Mouse (Mus musculus) neutrophil, adult 5-6 weeks (primary cell): ENCODE results near the gene Zfp462. TPM values are rescaled to one million over a fixed set of nuclear protein-coding genes. Genes with fewer than 3 reads are reported as not detected.

ENCODE experiments used
- ATAC-seq: fragments of 151-379, 151-347 bp; 2 replicates; pipeline ENCODE4 v1.8.0; 2017; ENCODE audit warnings: mild to moderate bottlenecking, moderate TSS enrichment; ENCODE audit not compliant: insufficient number of reproducible peaks, poor library complexity, low FRiP score, severe bottlenecking; ENCODE audit errors: extremely low read depth
- total RNA-seq: library from RNA; stranded (forward); fragments of 200-1000 nt; gene quantifications from 2 replicates; pipeline ENCODE4 v1.2.3, GENCODE M21; 2017

Zfp462 gene
- total RNA-seq, 1 experiment from 2014 or later = not detected

DNA sequence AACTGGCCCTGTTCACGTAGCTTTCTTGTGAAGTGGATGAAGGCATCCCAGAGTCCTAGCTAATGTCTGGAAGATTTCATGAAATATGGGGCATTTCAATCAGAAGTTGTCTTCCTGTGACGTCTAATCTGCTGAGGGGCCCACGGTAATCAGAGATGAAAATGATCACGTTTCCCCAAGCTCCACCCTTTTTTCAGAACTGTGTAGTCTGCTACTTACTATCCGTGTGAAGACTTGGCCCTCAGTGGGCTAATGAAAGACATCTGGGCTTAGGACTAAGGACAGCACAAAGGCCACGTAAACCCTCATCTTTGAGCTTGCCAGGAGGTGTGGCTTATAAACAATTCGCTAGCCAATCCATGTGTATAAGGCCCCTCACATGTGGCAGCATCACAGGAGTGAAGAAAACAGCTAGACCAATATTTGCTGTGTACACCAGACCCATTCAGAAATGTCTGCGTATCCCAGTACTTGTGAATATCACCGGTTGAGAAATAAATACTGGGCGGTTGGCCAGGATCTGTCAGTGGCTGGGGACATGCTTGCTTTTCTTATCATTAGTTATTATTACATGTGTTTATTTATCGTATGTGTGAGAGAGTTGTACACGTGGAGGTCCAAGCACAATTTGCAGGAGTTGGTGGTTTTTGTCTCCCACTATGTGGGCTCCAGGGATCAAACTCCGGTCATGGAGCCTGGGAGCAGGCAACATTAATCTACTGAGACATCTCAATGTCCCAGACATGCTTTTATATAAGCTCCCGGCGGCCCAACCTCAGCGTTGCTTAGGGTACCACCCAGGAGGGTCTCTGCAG, 133.3 kb downstream of the Zfp462 start:
- no peak for ATAC-seq

DNA sequence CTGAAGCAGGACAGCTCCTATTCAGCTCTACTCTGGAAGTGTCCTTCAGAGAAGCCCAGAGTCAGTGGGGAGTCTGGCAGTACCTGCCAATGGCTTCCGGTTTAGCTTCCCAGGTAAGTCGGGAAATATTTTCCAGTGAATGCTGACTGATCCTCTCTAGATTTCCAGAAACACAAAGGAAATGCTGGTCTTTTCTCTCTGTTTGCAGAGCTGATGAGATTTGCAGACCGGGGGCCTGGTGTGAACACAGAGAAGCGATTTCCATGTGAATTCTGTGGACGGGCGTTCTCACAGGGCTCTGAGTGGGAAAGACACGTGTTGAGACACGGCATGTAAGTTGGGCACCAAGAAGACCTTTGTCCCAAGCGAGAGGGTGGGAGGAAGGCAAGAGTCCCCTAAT, 134.2 kb downstream of the Zfp462 start:
- no peak for ATAC-seq

DNA sequence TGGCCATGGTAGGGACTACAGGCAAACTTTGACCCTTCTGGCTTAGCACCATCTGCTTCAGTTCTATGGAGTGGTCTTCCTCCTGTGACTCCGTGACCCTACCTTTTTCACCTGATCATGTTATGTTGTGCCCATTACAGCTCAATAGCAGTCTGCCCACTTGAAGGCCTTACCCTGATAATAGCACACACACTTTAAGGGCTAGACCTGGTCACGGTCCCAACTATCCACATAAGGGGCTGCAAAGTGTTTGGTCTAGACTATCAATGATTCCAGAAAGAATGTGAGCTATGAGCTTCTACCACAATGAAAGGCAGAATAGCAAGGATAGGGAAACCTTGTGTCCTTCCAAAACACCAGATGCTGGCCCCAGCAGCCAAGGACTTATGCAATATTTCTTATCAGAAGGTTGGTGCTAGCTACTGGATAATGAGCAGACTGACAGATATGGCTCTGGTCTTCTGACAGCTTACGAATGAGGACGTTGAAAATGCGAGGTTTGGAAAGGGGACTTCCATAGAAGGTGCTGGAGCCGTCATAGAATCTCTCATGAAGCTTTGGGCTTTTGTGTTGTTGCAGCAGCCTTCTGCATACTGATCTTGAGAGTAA, 139.3 kb downstream of the Zfp462 start:
- ATAC-seq = no peak

DNA sequence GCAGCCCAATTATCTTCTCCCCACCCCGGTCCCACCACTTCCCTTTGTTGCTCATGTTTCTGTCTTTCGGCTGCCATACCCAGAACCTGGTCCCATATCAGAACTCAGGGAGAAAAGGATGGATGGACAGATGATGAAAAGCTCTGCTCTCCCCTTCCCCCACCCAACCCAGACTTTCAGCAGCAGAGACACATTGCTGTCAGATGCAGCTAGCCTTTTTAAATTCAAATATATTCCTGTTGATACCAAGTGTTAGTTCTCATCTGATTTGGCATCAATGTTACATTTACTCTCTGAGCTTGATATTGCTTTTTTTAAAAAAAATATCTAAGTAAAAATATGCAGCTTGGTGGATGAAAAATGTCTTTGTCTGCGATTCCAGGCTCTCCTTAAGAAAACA, 143.3 kb downstream of the Zfp462 start:
- no peak for ATAC-seq

DNA sequence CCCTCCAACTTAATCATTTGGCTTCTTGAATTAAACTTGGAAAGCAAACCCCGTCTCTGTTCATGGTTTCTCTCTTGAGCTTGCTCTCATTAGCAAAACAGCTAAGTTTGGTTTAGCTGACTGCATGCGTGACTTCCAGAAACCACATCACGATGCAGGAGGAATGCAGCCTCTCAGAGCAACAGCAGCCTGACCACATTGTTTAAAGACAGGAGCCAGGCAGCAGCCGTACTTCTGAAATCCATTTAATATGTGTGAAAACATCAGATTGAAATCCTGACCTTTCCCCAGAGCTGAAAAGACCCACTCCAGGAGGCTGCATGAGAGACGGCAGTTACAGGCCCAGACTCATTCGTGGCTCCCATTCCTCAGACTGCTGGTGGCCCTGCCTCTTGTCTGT, 144.1 kb downstream of the Zfp462 start:
- ATAC-seq = no peak

DNA sequence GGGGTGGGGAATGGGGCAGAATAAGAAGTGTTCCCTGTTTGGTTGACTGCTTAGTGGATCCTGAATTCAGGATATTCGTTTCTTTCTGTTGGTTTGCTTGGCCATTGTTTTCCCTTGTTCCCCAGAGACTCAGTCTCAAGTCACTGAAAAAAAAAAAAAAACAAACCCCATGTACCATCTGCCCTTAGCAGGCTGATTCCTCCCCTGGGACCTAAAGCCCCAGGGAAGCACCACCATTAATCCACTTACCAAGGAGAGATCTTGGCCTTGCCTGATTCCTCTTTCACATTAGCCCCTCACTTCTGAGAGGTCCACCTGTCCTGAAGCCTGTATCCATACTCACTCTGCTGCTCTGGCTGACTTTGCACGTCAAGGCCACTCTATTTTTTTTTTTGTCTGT, 152.3 kb downstream of the Zfp462 start:
- ATAC-seq = no peak

DNA sequence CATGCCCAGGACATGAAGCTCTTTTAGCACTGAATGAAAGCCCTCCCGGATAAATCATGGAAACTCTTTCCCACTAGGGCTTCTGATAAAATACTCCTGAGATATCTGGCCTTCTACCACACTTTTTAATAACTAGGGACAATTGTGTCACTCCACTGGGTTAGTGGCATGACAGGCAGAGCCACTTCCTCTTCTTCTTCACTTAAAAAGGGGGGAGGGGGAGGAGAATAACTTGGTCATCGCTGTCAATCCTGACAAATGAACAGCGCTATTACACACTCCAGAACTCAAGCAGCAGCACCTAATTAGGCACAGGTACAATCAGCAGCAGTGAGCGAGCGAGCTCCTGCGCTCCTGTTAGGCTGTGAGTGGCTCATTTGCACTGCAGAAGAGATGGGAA, 153.5 kb downstream of the Zfp462 start:
- ATAC-seq = no peak

DNA sequence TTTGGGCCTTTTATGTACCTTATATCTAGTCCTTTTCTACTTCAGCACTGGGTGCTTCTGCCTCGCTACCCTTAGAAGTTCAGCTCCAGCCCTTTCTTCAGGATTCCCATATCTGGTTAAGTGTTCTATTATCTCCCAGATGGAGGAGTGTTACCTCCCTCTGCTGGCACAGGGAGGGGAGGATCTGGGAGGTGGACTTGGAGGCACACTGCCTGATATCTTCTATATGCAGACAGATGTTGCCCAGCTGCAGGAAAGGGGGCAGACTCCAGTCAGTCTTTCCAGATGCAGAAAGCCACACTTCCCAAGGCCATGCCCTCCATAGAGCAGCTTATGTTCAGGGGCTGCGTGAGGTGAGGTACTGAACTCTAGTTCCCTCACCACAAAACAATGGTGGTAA, 156.0 kb downstream of the Zfp462 start:
- ATAC-seq = no peak

DNA sequence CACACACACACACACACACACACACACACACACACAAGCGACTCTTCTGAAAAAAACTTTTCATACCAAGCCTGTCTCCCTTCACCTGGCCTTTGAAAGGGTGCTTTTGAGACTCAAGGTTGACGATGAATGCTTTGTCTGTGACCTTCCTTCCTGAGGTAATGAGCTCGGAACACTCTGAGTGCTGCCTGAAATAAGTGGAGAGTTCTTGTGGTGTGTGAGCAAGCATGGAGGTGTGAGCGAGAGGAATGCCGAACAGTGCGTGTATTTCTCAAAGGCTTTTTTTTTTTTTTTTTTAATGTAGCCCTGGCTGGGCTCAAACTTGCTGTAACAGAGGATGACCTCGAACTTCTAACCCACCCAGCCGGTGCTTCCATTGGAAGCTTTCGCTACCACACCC, 156.8 kb downstream of the Zfp462 start:
- ATAC-seq = no peak

DNA sequence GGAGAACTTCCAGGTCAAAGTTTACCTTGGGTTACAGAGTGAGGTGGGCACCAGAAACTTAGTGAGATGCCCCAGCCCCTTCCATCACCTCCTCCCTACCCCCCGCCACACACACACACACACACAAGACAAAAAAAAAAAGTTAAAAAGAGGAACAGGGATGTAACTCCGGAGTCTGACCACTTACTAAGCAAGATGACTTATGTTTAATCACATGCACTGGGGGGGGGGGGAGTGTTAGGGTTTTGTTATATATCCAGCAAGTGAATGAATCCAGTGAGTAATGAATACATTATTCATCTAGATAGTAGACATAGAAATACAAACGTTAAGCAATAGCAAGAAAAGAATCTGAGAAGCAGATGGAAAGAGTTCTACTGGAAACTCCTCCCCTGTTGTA, 157.5 kb downstream of the Zfp462 start:
- no peak for ATAC-seq

DNA sequence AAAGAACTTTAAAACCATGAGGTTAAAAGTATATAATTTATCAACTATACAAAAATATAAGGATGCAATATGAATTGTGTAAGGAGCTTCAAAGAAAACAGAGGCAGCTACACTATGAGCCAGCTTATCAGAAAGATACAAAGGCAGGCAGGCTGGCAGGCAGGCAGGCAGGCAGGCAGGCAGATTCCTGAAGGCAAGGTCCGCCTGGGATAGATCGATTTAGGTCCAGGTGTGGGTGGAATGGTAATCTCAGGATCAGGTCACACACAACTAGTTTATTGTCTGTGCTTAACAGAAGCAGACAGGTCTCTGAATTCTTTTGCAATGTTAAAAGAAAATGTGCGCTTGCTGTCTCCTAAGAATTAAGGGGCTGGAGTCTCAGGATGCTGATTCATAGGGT, 158.7 kb downstream of the Zfp462 start:
- ATAC-seq = no peak

DNA sequence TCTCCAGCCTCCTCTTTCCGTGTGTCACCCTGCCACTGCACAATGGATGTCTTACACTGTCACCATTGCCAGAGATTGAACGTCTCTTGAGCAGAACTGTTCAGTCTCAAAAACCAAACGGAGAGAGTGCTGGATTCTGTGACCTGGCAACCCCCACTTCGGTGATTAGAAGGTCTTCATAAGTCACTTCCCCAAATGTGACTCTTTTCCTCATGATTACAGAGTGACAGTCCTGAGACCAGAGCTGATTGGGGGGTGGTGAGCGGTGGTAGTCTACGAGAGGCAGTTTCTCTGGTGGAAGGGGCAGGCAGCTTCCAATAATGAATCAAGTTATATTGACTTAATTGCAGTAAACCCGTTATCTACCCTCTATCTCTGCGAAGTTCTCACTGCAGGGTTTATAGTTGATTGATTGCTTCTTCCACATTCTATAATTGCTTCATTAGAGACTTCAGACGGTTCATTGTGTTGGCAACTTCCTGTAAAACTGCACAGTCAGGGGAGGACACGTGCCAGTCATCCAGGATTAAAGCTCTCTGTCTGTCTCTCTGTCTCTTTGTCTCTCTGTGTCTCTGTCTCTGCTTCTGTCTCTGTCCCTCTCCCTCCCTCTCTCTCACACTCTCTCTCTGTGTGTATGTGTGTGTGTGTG, 173.1 kb downstream of the Zfp462 start:
- ATAC-seq = no peak

DNA sequence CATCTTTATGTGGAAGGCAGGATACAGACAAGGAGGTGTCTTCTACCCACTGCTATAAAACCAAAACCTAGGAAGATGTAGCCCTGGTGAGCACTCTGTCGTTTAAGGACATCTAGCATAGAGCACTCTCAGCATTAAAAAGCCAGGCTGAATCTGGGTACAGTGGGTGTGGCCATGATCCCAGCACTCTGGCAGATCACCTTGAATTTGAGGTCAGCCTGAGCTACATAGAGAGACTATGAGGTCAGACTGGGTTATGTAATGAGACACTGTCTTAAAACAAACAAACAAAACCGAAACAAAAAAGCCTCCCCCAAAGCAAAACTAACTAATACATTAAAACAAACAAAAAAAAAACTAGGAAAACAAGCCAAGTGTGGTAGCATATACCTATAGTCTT, 176.3 kb downstream of the Zfp462 start:
- ATAC-seq = no peak

DNA sequence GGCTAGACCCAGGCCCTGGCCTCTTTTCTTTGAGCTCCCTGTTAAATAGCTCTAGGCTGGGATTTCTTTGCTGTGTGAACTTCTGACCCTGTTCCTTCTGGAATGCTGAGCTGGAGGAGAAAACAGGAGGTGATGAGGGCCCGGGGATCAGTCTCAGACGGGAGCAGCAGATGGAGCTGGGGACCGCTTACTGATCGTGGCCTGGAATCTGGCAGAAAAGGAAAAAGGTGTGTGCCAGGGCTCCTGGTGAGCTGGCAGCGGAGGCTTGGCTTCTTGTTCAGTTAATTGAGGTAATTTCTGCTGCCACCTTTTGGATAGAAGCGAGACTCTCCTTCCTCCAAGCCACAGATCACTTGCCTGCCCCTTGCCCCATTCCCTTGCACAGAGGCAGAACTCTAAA, 177.1 kb downstream of the Zfp462 start:
- no peak for ATAC-seq

DNA sequence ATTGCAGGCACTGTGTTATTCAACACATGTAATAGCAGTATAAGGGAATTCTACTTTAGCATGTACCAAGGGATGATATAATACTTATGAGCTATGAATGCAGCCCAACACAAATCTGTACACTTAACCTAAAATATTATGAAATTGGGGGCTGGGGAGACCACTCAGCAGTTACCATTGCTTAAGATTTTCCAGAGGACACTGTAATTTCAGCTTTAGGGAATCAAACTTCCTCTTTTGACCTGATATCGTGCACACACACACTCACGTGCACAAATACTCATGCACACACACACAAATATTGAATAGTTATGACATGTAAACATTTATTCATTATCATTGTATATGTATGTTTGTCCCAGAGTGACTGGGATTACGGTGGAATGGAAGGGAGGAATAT, 179.3 kb downstream of the Zfp462 start:
- ATAC-seq = no peak

DNA sequence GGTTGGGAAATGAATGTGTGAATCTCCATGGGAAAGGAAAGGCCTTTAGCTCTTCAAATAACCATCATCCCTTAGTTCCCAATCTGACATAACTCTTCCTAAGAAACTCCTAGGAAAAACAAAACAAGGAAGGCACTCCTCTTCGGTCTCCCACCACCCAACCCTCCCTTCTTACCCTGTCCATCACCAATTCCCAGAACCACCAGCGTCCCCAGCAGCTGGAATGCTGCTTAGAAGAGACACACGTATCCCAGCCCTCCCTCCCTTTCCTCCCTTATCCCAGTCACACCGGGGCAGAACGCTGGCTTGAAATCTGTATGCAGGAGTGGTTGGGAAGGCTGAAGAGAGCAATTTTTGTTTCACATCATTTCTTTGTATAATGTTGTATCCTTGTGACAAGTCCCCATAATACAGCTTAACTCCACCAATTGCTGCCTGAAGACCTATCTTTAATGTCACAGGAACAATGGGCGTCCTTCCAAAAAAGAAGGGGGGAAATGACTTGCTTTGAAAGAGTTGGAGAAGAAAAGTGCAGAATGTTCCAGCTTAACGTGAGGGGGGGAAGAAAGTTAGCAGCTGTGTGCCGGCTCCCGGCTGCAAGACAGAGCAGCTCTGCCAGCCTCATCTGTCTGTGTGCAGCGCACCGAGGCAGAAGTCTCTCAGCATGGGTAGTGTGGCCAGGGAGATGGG, 180.3 kb downstream of the Zfp462 start:
- no peak for ATAC-seq

DNA sequence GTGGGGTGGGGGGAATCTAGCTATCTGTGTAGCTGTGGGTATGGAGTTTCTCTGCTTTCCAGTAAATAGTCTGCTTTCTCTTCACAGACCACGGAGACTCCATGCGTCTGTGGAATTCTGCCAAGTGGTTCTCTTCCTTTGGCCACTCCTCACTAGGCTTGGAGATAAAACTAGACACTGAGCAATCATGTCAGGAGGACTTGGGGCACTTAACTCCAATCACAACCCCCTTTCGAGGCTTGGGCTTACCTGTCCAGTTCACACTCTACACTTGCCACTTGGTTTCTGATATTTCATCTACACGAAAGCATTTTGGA, 180.8 kb downstream of the Zfp462 start:
- no peak for ATAC-seq

DNA sequence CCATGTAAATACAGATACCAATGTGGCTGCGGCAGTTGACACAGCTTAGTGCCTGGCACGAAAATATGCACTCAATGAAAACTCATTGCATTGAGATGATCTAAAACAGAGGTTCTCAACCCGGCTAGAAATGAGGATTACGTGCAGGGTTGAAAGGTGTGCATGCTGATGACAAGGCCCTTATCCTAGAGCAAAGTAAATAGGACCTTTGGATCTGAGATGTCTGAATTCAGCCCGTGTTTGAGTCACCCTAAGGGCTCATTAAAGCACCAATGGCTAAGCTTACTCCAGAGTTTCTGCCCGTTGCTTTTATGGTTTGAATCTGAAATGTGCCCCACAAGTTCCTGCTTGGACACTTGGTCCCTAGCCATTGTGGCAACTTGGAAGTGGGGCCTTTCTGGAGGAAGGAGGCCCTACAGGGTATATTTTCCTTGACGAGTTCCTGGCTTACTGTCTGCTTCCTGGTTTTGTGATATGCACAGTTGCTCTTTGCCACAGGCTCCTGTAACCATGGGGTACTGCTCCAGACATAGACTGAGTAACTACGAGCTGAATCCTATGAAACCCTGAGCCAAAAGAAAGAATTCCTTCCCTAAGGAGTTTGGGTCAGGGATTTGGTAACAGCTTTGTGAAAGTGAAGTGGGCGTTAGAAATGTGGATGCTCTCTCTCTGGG, 182.5 kb downstream of the Zfp462 start:
- ATAC-seq = no peak

DNA sequence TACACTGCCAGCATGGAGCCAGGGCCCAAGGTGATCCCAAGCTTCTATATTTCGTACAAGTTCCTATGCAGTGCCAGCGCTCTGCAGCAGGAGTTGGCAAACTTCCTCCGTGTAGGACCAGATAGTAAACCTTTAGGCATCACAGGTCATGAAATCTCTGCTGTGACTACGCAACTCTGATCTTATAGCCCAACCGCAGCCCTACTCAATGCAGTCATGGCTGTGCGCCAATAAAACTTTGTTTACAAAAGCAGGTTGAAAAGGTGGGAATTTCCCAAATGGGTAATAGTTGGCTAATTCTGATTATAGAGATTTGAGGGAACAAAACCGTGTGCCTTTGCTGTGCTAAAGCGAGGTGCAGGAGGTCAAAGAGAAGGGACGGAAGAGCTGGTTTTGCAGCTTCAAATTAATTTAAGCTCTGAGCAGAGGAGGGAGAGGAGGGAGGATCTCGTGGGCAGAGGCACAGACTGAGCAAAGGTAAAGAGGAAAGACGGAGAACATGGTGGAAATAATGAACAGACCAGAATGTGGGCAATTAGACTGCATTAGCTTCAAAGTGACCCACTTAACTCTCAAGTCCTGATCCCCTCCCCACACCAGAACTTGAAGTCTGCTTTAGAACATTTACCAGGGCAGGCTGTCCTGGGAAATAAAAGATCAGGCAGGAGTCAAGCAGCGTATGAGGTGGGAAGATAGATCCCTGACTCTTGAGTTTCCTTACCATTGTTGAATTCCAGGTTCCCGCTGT, 183.4 kb downstream of the Zfp462 start:
- no peak for ATAC-seq
